Mouse (Mus musculus) liver, embryonic 14.5 days (tissue): Measurements from ENCODE around the gene Rab37.

ENCODE experiments used
- CTCF ChIP-seq: IDR thresholded peaks from 2 replicates; pipeline ENCODE4 v1.5.1; 2016; ENCODE audit warnings: antibody characterized with exemption, low read depth, control low read depth
- EP300 ChIP-seq: IDR thresholded peaks from 2 replicates; pipeline ENCODE4 v1.6.1; 2016; ENCODE audit warnings: antibody characterized with exemption, low read depth

- TF ChIP-seq CTCF = no peak
- TF ChIP-seq EP300 = no peak
Observed at GRCm38 (mm10) chr11:115075859-115076258, 15.4 kb upstream of the Rab37 start.
